Mouse (Mus musculus) neural tube, embryonic 10.5 days (tissue): ENCODE measurements around the gene 2900011O08Rik.
"Not testable (repeated sequence)": the region's sequence is repeated elsewhere in the genome, so short reads cannot be mapped to it uniquely, and the experiment has no call there.

Experiments
- DNase-seq: peaks from one replicate; pipeline ENCODE4 v3.0.0-alpha.2; 2017; ENCODE audit warnings: low spot score; ENCODE audit errors: extremely low spot score

2900011O08Rik gene

GRCm38 (mm10) chr16:14059869-14060268, 73.5 kb downstream of the 2900011O08Rik start:
- no peak for DNase-seq

GRCm38 (mm10) chr16:14066571-14066970, 80.2 kb downstream of the 2900011O08Rik start:
- not testable (repeated sequence) for DNase-seq

GRCm38 (mm10) chr16:14068701-14069100, 82.3 kb downstream of the 2900011O08Rik start:
- DNase-seq: not testable (repeated sequence)

GRCm38 (mm10) chr16:14070471-14071169, 84.2 kb downstream of the 2900011O08Rik start:
- DNase-seq: no peak

- DNase-seq: no peak
Measured at GRCm38 (mm10) chr16:14082925-14083324, 96.5 kb downstream of the 2900011O08Rik start.

GRCm38 (mm10) chr16:14088249-14088648, 101.8 kb downstream of the 2900011O08Rik start:
- no peak for DNase-seq

GRCm38 (mm10) chr16:14089296-14089695, 102.9 kb downstream of the 2900011O08Rik start:
- DNase-seq: no peak

- no peak for DNase-seq
Measured at GRCm38 (mm10) chr16:14091771-14092170, 105.4 kb downstream of the 2900011O08Rik start.

GRCm38 (mm10) chr16:14105891-14106290, 119.5 kb downstream of the 2900011O08Rik start:
- DNase-seq: no peak

- DNase-seq: no peak
Measured at GRCm38 (mm10) chr16:14109651-14110230, 123.3 kb downstream of the 2900011O08Rik start.

- DNase-seq: no peak
Measured at GRCm38 (mm10) chr16:14110922-14111321, 124.5 kb downstream of the 2900011O08Rik start.

- DNase-seq: no peak
Measured at GRCm38 (mm10) chr16:14112133-14112532, 125.7 kb downstream of the 2900011O08Rik start.

GRCm38 (mm10) chr16:14112742-14113141, 126.3 kb downstream of the 2900011O08Rik start:
- no peak for DNase-seq

GRCm38 (mm10) chr16:14117299-14117698, 130.9 kb downstream of the 2900011O08Rik start:
- DNase-seq: no peak

GRCm38 (mm10) chr16:14120941-14121340, 134.5 kb downstream of the 2900011O08Rik start:
- DNase-seq: no peak

- no peak for DNase-seq
Measured at GRCm38 (mm10) chr16:14121563-14121962, 135.2 kb downstream of the 2900011O08Rik start.

- no peak for DNase-seq
Measured at GRCm38 (mm10) chr16:14122586-14122985, 136.2 kb downstream of the 2900011O08Rik start.

GRCm38 (mm10) chr16:14123901-14124300, 137.5 kb downstream of the 2900011O08Rik start:
- DNase-seq: no peak

- DNase-seq: no peak
Measured at GRCm38 (mm10) chr16:14124709-14125108, 138.3 kb downstream of the 2900011O08Rik start.

GRCm38 (mm10) chr16:14125253-14125652, 138.8 kb downstream of the 2900011O08Rik start:
- no peak for DNase-seq

GRCm38 (mm10) chr16:14128977-14129376, 142.6 kb downstream of the 2900011O08Rik start:
- no peak for DNase-seq

GRCm38 (mm10) chr16:14130796-14131195, 144.4 kb downstream of the 2900011O08Rik start:
- no peak for DNase-seq

GRCm38 (mm10) chr16:14131376-14131775, 145.0 kb downstream of the 2900011O08Rik start:
- no peak for DNase-seq
